Mouse (Mus musculus): ENCODE data around the gene Map2k1. TPM values are rescaled to one million over a fixed set of nuclear protein-coding genes. Genes with fewer than 3 reads are reported as not detected.

Map2k1 gene
- polyA plus RNA-seq, 1 experiment from 2014 or later = 82.1 TPM

- ATAC-seq = no peak
- Histone ChIP-seq H3K4me1 (replicated peaks; ENCODE audit: control insufficient read depth, insufficient read depth, low read length) (no peaks in the 10 kb centered on the region), H3K9me3 (ENCODE audit: control insufficient read depth) (no peaks in the 10 kb centered on the region), H3K4me3 (ENCODE audit: low read depth, low read length) (no peak overlapping the region), H3K4me2 (replicated peaks; ENCODE audit: low read depth) (no peak overlapping the region), H3K27ac (ENCODE audit: low read depth, low read length) (no peak overlapping the region), H3K27me3 (replicated peaks; ENCODE audit: control insufficient read depth, insufficient read depth, low read length) (no peaks in the 10 kb centered on the region), H3K9ac (ENCODE audit: low read depth, low read length) (no peak overlapping the region), H3K36me3 (ENCODE audit: control insufficient read depth, insufficient read depth) (no peaks in the 10 kb centered on the region)
- no peak; the same call in 1 of the 2 replicates for TF ChIP-seq CTCF (IDR thresholded peaks at IDR 0.05; ENCODE audit: low read depth)
- WGBS = 92% methylated on average over 6 of the region's 6 CpGs
Observed at GRCm38 (mm10) chr9:64278665-64279310, 25.4 kb upstream of the Map2k1 start.

- Histone ChIP-seq H3K9me3 (ENCODE audit: control insufficient read depth) (no peaks in the 10 kb centered on the region), H3K4me3 (ENCODE audit: low read depth, low read length) (no peak overlapping the region), H3K4me1 (replicated peaks; ENCODE audit: control insufficient read depth, insufficient read depth, low read length) (no peaks in the 10 kb centered on the region), H3K27ac (ENCODE audit: low read depth, low read length) (no peak overlapping the region), H3K27me3 (replicated peaks; ENCODE audit: control insufficient read depth, insufficient read depth, low read length) (no peaks in the 10 kb centered on the region), H3K36me3 (ENCODE audit: control insufficient read depth, insufficient read depth) (no peaks in the 10 kb centered on the region), H3K9ac (ENCODE audit: low read depth, low read length) (no peak overlapping the region), H3K4me2 (replicated peaks; ENCODE audit: low read depth) (no peak overlapping the region)
- 68% methylated on average over 8 of the region's 8 CpGs for WGBS
- peak; percentile 81 for TF ChIP-seq CTCF (IDR thresholded peaks at IDR 0.05; ENCODE audit: low read depth)
- ATAC-seq = no peak
Observed at GRCm38 (mm10) chr9:64277706-64278105, 24.3 kb upstream of the Map2k1 start.

GRCm38 (mm10) chr9:64274919-64275318 lies 21.5 kb upstream of the Map2k1 start:
- no peak for ATAC-seq
- H3K4me3 ChIP-seq (ENCODE audit: low read depth, low read length) = no peak overlapping the region
- H3K9ac ChIP-seq (ENCODE audit: low read depth, low read length) = no peak overlapping the region
- no peaks in the 10 kb centered on the region for H3K9me3 ChIP-seq (ENCODE audit: control insufficient read depth)
- no peaks in the 10 kb centered on the region for H3K4me1 ChIP-seq (replicated peaks; ENCODE audit: control insufficient read depth, insufficient read depth, low read length)
- no peak overlapping the region for H3K27ac ChIP-seq (ENCODE audit: low read depth, low read length)
- peak; percentile 51 for TF ChIP-seq CTCF (IDR thresholded peaks at IDR 0.05; ENCODE audit: low read depth)
- H3K27me3 ChIP-seq (replicated peaks; ENCODE audit: control insufficient read depth, insufficient read depth, low read length) = no peaks in the 10 kb centered on the region
- H3K36me3 ChIP-seq (ENCODE audit: control insufficient read depth, insufficient read depth) = no peaks in the 10 kb centered on the region
- 78% methylated on average over 1 of the region's 1 CpGs for WGBS
- no peak overlapping the region for H3K4me2 ChIP-seq (replicated peaks; ENCODE audit: low read depth)

GRCm38 (mm10) chr9:64274291-64274690 lies 20.9 kb upstream of the Map2k1 start:
- Histone ChIP-seq H3K27me3 (replicated peaks; ENCODE audit: control insufficient read depth, insufficient read depth, low read length) (no peaks in the 10 kb centered on the region), H3K9ac (ENCODE audit: low read depth, low read length) (no peak overlapping the region), H3K4me3 (ENCODE audit: low read depth, low read length) (no peak overlapping the region), H3K4me2 (replicated peaks; ENCODE audit: low read depth) (no peak overlapping the region), H3K36me3 (ENCODE audit: control insufficient read depth, insufficient read depth) (no peaks in the 10 kb centered on the region), H3K4me1 (replicated peaks; ENCODE audit: control insufficient read depth, insufficient read depth, low read length) (no peaks in the 10 kb centered on the region), H3K27ac (ENCODE audit: low read depth, low read length) (no peak overlapping the region), H3K9me3 (ENCODE audit: control insufficient read depth) (no peaks in the 10 kb centered on the region)
- no peak for ATAC-seq
- TF ChIP-seq CTCF (IDR thresholded peaks at IDR 0.05; ENCODE audit: low read depth) = no peak
- WGBS = 81% methylated on average over 4 of the region's 4 CpGs

- Histone ChIP-seq H3K27ac (ENCODE audit: low read depth, low read length) (no peak overlapping the region), H3K27me3 (replicated peaks; ENCODE audit: control insufficient read depth, insufficient read depth, low read length) (no peaks in the 10 kb centered on the region), H3K4me3 (ENCODE audit: low read depth, low read length) (no peak overlapping the region), H3K4me1 (replicated peaks; ENCODE audit: control insufficient read depth, insufficient read depth, low read length) (no peaks in the 10 kb centered on the region), H3K4me2 (replicated peaks; ENCODE audit: low read depth) (no peak overlapping the region), H3K9me3 (ENCODE audit: control insufficient read depth) (no peaks in the 10 kb centered on the region), H3K9ac (ENCODE audit: low read depth, low read length) (no peak overlapping the region), H3K36me3 (ENCODE audit: control insufficient read depth, insufficient read depth) (no peaks in the 10 kb centered on the region)
- WGBS = 74% methylated on average over 4 of the region's 4 CpGs
- no peak for ATAC-seq
- TF ChIP-seq CTCF (IDR thresholded peaks at IDR 0.05; ENCODE audit: low read depth) = no peak
Observed at GRCm38 (mm10) chr9:64273757-64274156, 20.3 kb upstream of the Map2k1 start.

GRCm38 (mm10) chr9:64272611-64273010 lies 19.2 kb upstream of the Map2k1 start:
- Histone ChIP-seq H3K27ac (ENCODE audit: low read depth, low read length) (no peak overlapping the region), H3K27me3 (replicated peaks; ENCODE audit: control insufficient read depth, insufficient read depth, low read length) (no peaks in the 10 kb centered on the region), H3K9ac (ENCODE audit: low read depth, low read length) (no peak overlapping the region), H3K4me1 (replicated peaks; ENCODE audit: control insufficient read depth, insufficient read depth, low read length) (no peaks in the 10 kb centered on the region), H3K4me3 (ENCODE audit: low read depth, low read length) (no peak overlapping the region), H3K4me2 (replicated peaks; ENCODE audit: low read depth) (no peak overlapping the region), H3K36me3 (ENCODE audit: control insufficient read depth, insufficient read depth) (no peaks in the 10 kb centered on the region), H3K9me3 (ENCODE audit: control insufficient read depth) (no peaks in the 10 kb centered on the region)
- TF ChIP-seq CTCF (IDR thresholded peaks at IDR 0.05; ENCODE audit: low read depth) = peak; percentile 81
- 40% methylated on average over 7 of the region's 7 CpGs for WGBS
- no peak for ATAC-seq

Measured in intestine, postnatal 0 days (tissue).